Mouse (Mus musculus) effector memory CD4-positive, alpha-beta T cell, adult 5 months (primary cell): Measurements from ENCODE around the gene Bad. TPM values are rescaled to one million over a fixed set of nuclear protein-coding genes. Genes with fewer than 3 reads are reported as not detected.

Experiments used
- polyA plus RNA-seq: library from polyadenylated mRNA; unstranded; fragments of 100-300 nt; shearing (Covaris generic); gene quantifications from one replicate; pipeline ENCODE4 v1.2.1, GENCODE M21; 2017

Bad gene
- polyA plus RNA-seq, 1 experiment from 2014 or later, result 13.8 TPM

Other genes starting within 250 kb of the Bad start
- gene Rps6ka4, start 101.2 kb upstream of the Bad start, polyA plus RNA-seq, result 36.4 TPM
- 43.5 TPM for gene Ccdc88b, start 83.7 kb upstream of the Bad start, polyA plus RNA-seq
- 142 TPM for gene Trmt112, start 32.2 kb upstream of the Bad start, polyA plus RNA-seq
- 133 TPM for gene Prdx5, start 31.8 kb upstream of the Bad start, polyA plus RNA-seq
- 18.2 TPM for gene Esrra, start 20.0 kb upstream of the Bad start, polyA plus RNA-seq
- not detected for gene Catsperz, start 16.5 kb upstream of the Bad start, polyA plus RNA-seq
- not detected for gene Kcnk4, start 7.3 kb upstream of the Bad start, polyA plus RNA-seq
- 7.7 TPM for gene Gpr137, start 619 bp downstream of the Bad start, polyA plus RNA-seq
- gene Ppp1r14b, start 33.1 kb downstream of the Bad start, polyA plus RNA-seq, result 107 TPM
- gene Plcb3, start 34.6 kb downstream of the Bad start, polyA plus RNA-seq, result 12.8 TPM
- 21.5 TPM for gene Fkbp2, start 38.6 kb downstream of the Bad start, polyA plus RNA-seq
- 8.6 TPM for gene Vegfb, start 45.8 kb downstream of the Bad start, polyA plus RNA-seq
- 43.3 TPM for gene Dnajc4, start 50.7 kb downstream of the Bad start, polyA plus RNA-seq
- 8.8 TPM for gene Nudt22, start 54.3 kb downstream of the Bad start, polyA plus RNA-seq
- gene Trpt1, start 54.3 kb downstream of the Bad start, polyA plus RNA-seq, result 9.1 TPM
- 211 TPM for gene Fermt3, start 77.6 kb downstream of the Bad start, polyA plus RNA-seq
- gene Stip1, start 98.1 kb downstream of the Bad start, polyA plus RNA-seq, result 197 TPM
- 20.5 TPM for gene Macrod1, start 114.9 kb downstream of the Bad start, polyA plus RNA-seq
- not detected for gene Flrt1, start 163.9 kb downstream of the Bad start, polyA plus RNA-seq